Mouse (Mus musculus) retina, embryonic 14.5 days (tissue): ENCODE results near the gene Ebf3.

ENCODE experiments used
- DNase-seq: peaks from one replicate; pipeline ENCODE4 v3.0.0-alpha.2; 2015; ENCODE audit warnings: low spot score

Ebf3 gene

DNA sequence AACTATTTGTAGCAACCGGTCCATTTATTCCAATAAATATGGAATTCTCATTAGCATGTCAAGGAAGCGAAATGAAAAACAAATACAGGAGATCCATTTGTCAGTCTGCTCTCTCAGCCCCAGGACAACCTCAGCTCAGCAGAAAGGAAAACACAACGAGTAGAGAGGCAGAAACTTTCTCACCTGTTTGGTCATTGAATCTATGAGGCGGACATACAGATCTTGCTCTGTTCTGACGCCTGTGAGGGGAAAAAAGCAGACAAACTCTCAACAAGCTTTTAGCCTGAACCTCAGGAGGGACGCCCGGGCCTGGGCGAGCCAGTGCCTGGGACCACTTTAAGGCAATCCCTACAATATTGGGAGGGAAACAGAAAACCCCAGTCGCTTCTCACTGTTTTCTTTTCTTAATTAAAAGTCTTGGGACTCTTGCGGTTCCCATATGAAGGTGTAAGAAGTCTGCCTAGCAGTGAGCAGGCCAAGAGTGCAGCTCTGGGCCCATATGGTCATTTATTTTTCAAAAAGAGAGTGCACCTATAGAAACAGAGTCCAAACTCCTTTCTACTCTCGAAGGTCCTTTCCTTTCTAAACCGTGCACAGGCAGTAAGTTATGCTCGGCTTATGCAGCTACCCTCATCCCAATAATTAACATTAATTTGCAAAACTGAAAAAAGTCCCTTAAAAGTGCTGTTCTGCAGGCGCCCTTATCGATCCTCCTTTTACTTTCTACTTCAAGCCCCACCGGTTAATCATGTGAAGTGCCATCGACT, 1.9 kb downstream of the Ebf3 start:
- peak; percentile 36 for DNase-seq

DNA sequence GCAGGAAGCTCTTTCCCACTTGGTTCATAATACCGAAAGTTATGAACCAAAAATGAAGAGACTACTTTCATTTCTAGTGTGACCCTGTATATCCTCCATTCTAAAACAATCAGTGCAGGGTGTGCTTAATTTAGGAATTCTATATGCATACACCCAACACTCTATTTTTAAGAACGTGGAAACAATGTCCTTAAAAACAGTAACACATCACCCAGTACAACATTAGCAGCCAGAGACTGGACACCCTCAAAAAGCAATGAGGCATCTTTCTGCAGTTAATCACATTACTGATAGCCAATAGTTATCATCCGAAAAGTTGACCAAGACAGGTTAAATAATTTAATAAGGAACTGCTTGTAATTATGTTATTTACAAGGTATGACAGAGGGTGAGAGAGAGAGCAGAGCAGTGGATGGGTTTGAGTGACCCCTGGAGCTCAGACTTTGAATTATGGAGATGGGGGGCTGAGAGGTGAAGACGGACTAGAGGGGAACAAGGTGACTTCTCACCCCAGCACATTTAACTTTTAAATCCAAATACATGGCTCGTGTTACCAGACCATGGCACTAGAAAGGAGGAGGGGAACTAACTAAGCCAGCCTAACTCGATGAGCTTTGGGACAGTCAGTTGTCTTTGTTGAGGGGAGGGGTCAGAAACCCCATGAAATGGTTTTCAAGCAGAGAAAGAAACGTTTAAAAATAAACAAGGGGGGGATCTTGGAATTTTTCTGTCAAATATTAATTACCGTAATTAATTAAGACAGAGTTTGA, 2.7 kb downstream of the Ebf3 start:
- peak; percentile 35 for DNase-seq

DNA sequence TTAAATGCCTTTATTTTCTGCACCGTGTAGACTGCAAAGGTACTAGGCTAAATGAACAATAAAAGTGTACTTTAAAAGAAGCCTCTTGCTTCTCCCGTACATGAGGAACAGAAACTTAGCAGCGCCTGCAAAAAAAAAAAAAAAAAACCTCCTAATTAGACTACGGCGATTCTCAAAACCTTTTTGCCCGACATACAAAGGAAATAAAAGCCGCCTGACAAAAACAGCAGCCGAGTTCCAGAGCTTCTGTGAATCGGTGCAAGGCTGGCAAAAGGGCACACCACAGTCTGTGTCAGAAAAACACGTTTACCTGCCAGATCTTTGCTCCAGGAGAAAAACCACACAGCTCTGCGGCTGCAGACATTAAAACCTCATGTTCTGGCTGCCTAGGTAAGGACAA, 3.4 kb downstream of the Ebf3 start:
- DNase-seq, result peak; percentile 29

DNA sequence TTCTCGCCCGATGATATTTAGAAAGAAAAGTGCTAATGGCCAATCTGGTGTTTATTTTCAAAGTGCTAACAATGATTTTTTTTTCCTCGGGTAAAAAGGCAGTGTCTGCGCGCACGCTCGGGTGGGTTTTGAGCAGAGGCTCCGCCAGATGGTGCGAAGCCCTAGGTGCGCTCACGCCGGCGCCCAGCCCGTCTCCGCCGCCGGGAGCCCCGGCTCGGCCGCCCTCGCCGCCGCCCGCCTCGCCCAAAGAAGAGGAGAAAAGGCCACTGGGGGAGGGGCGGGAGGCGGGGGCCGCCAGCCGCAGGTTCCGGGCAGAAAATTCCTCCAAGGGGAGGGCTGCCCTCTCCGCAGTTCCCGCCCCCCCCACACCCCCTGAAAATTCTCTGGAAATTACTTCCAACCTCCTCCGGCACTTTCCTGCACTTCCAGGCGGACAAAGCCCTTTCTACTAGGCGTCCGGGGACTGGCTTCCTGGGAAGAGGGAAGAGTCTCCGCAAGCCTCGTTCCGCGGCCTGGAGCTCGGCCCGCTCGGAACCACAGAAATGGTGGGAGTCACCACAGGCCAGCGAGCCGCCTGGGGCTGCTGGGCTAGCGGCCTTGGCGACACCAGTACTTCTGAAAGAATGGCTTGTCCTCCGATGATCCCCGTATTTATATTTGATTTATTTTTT, 4.0 kb downstream of the Ebf3 start:
- DNase-seq, result peak; percentile 51

DNA sequence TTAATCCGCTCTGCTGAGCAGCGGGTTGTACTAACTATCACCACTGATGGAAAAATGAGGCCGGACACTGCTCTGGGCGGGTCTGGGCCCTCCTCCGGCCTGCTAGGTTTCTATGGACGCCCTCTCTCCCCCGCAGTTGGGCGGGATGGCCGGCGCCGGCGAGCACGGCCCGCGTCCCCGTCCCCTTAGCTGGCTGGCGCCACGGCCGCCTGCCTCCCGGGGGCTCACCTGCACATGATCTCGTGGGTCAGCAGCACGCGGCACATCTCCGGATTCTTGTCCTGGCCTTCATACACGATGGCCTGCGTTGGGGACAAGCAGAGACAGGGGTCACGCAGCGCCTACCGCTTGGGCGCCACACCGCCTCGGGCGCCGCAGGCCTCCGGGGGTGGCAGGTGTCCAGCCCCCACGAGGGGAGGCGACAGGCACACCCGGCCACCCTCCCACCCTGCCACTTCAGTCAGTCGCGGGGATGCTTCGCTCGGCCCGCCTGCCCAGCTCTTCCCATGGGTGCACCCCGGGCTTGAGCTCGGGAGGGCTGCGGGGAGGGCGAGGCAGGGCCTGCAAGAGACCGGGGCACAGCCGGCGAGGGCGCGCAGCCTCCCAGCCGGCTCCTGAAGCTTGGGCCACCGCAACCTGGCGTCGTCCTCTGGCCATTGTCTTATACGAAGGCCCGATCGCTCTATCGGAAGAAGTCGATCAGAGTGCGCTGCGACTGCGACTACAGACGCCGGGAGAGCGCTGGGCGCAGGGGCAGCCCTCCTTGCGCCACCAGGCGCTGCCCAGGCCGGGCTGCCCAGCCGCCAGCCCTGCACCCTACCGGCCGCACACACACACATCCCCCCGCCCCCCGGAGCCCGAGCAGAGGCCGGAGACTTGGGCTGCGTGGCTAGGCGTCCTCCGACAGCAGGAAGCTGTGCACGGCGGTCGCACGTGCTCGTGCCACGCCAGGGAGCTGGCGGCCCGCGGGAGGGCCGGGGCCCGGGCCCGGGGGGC, 4.9 kb downstream of the Ebf3 start:
- peak; percentile 70 for DNase-seq

DNA sequence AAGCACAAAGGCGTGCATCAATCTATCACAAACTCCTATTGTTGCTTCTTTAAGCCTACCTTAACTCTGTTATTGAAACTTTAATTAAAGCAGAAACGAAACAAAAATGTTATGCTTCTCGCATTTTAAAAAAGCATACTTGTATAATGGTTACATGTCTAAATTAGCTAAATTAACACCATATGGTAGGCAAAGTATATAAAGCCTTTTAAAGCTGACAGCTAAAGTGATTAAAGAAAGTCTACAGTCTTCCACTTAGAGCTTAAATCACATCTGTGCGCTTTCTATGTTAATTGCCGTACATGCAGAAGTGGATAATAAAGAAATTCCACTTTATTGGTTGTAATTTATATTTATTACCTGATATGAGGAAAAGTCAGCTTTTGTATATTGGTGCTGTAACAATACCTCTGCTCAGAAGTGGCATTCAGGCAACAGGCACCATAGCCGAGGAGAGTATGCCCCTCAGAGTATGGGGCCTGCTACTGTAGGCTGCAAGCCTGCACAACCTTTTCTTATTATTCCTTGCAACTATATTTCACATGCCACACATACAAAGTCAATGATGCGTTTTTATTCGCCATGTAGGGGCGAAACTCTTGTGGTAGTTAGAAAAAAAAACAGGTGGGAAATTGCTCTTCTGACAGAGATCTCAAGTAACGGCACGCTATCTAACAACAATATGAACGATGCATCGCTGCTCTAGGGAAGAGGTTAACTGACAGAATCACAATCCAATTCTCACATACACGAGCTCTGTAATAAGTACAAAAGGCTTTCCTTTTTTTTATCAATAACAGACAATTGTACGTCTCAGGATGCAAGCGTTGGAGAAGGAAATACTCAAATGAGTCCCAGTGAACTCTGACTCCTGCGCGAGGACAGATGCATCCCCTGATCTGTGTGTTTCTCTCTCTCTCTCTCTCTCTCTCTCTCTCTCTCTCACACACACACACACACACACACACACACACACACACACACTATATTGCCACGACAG, 5.9 kb downstream of the Ebf3 start:
- DNase-seq, result peak; percentile 68

DNA sequence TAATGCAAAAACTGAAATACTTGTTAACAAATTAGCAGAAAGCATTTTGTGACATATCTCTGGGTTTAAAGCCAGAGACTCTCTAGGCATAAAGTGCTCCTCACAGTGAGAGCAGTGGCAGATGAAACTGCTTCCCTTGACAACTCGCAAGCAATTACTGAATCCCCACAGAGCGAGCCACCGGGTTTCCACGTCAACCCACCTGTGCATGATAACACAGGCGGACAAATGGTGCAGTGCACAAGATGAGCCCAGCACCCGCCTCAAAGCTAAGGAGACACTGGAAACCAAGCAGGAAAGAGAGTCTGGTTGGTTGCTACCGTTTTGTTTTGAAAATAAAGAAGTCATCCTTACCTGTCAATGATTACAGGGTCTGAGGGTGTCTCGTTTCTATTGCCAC, 7.1 kb downstream of the Ebf3 start:
- peak; percentile 35 for DNase-seq

DNA sequence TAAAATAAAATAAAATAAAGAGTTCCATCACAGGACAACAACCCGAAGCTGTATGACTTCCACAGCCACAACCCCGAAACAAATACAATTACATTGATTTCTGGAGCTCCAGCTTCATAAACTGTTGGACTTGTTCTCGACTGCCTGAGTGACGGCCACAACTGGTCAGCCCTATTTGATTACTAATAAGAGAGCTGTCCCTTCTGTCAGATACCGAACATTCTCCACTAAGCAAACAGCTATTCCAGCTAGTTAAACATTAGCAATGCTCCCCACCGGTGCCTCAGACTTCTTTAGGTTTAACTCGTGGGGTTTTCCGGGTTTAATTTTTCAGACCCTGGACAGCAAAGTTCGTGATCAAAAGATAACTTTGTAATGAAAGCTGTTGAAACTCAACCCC, 8.1 kb downstream of the Ebf3 start:
- DNase-seq, result no peak

DNA sequence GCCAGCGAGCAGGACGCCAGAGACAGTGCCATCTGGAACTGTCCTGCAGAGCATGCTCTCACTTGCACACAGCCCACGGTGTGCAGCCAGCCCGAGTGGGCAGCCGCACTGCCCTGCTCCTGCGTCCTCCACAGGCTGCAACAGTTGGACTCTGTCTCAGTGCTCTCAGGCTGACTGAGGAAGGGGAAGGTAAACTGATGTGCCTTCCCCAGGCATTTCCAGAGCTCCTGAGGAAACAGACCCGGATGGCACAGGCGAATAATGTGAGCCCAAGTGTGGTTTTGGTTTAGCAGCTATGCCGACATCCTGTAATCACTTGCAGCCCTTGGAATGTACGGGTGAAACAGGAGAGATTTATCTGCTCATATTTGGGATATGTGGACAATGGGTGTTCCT, 10.5 kb downstream of the Ebf3 start:
- no peak for DNase-seq

DNA sequence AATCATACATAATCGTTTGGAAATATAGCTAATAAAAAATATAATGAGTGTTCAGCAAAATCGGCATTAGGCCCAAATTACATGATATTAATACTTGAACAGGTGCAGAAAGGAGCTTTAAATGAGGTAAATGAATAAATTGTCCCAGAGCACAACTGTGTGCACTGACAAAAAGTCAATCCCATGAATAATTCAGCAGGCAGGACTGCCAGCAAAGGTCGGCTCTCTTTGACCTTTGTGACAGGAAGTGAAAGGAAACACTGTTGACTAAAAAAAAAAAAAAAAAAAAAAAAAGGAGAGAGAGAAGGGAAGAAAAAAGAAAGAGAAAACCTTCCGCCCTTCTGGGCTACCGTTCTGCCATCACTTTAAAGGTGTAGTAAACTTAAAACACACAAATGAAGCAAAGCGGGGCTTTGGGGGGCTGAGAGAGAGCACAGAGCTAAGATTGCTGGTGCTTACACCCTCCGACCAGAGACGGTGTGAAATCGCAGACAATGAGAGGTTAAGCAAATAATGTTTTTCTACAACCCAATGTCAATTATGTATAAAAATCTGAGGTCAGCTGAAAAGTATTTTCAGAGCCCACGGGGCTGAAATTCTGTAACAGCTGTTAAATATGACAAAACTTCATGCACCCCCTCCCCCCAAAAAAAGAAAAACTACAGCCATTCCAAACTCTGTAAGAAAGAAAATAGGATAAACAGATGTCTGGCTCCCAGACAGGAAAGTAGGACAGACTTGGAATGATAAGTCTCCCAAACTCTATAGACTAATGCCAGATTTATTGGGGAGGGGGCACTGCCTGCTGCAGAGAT, 11.1 kb downstream of the Ebf3 start:
- DNase-seq, result no peak

DNA sequence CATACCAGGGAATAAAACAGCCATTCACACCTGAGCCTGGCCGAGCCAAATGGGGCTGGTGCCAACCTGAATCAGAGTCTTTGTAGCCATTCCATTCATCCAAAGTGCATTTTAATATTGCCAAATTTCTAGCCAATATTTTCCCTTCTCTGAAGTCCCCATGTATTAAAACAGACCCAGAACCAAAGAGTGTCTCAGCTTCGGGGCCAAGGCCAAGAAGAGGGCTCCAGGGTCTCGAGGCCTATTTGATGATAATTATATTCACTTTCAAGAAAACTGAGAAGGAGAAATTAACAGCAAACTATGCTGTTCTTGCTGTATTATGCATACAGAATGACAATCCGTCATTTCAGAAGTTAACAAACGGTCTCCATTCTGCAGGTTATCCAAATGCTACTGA, 12.1 kb downstream of the Ebf3 start:
- DNase-seq, result no peak

DNA sequence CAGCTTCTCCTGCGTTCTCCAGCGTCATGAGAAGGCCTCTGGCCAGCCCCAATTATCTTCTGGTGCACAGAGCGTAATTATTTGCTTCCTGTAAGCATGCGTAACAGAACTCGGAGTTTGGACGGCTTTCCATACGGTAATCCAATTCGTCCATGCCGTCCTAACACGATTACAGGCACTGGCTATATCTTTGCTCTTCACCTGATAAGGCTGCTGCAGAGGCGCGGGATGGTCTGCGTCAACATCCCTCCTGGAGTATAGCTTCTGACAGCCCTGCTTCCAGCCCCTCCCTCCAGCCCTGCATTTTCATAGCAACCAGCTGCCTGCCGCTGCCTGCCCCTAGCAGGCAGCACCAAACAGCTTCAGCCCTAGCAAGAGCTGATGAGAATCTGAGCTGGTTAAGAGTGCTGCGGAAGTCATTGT, 12.9 kb downstream of the Ebf3 start:
- DNase-seq, result peak; percentile 69

DNA sequence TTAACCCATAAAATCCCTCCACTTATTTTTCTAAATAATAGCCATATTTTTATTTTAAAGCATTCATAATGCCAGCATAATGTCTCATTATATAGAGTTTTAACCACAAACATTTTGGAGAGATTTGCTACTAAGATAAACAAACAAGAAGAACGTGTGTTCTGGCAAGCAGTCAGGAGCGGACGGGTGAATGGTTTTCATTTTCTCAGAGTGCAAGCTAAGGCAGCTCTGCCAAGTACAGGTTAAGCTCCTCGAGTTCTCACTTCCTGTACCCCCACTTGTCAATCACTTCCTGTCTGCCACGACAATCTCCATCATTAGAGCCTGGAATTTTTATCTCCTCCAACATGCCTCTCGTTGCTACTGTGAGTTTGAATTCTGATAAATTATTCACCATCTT, 13.4 kb downstream of the Ebf3 start:
- DNase-seq, result no peak

DNA sequence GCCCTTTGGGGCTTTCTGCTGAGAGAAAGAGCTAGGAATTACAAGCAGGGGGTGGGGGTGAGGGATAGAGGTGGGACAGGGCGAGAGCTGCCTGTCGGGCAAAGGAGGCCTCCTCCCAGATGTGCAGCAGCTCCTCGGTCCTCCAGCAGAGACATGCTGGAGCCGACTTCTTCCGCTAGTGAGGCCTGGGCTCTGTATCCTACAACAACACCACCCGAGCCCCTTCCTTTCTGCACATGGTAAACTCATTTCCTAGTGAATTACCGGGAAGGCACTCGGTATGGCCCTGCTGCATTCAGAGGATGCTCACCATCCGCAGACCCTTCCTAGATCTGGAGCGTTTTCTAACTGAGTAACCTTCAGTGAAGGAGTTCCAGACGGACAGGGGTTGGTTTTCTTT, 14.1 kb downstream of the Ebf3 start:
- no peak for DNase-seq

DNA sequence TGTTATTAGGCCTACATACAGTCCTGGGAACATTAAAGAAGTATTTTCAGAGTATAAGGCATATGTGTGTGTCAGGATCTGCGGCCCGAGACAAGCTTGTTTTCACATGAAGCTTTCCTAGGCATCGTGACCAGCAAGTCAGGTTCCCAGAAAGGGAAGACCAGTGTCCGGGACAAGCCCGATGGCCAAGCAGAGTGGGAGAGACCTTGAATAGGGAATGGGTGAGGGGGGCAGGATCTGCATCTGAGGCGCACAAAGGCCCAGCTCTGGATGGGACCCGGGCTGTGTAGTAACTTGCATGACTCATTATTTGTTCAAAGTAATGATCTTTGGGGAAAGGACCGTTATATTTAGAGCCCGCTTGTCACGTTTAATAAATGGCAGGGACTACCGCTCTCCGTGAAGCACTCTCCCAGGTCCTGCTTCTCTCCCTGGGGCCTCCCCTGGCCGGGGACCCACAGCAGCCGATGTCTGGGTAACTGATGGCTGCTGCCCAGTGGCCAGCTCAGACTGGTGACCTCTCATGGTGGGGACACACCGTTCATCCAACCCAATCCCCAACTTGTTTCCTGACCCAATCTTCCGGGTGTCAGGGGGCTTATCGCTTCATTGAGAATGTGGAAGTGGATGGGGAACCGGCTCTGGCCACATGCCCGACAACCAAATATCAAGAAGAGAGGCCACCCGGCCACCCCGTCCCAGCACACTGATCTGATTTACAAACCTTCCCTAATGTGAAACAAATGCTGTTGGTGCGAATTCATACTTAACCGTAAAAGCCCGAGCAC, 16.5 kb downstream of the Ebf3 start:
- no peak for DNase-seq

DNA sequence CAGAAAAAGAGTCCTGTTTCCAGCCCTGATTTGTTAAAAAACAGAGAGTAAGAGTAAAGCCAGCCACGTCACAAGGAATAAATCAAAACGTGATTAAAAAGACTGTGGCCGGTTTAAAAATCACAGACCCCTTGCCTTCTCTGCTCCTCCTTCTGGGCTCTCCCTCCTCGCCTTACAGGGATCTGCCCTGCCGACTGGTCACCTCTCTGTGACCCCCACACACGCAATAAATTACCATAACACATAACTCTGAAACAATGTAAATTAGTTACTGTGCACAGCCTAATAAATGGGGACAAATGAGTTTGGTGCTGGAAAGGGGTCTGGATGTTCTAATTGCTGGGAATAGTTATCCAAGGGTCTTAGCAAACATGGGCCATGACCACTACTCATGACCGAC, 17.1 kb downstream of the Ebf3 start:
- DNase-seq, result no peak

DNA sequence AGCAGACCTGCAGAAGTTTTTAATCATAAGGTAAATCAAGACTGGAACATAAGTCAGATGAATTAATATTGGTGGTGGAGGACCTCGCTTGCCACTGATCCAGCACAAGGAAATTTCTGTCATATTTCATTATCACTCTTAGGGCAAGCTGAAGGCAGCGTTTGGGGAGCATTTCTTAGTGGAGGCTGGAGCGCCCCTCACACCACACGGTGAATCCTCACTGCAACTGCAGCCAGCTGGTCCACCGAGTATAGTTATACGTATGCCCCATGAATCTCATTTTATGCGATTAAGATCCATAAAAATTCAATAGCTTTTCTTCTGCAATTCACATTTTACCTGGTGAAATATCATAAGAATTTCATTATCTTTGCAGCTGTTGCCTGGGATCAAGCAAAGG, 18.6 kb downstream of the Ebf3 start:
- DNase-seq, result no peak

DNA sequence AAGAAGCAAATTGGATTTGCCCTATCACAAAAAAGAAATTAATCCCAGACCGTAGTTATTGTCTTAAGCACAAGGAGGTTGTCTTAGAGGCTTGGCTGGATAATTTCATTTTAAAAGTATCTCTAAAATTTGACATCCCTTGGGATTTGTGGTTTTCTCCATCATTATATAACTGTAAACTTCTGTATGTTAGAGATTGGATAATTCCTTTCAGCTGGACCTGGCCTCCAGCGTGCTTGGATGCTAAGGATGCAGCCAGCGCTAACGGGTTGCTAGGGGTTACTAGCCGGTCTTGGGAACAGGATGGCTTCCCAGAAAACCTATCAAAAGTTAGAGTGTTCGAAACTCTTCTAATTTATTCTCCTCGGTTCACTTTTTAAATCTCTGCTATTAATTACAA, 19.8 kb downstream of the Ebf3 start:
- DNase-seq, result no peak
